Mouse (Mus musculus): ENCODE measurements around the gene D5Ertd579e. TPM values are rescaled to one million over a fixed set of nuclear protein-coding genes. Genes with fewer than 3 reads are reported as not detected.
A peak's percentile ranks its signal among the peaks of the same experiment; 100 is the strongest.

D5Ertd579e gene
- polyA plus RNA-seq, 1 experiment from 2014 or later: 30.2 TPM

DNA sequence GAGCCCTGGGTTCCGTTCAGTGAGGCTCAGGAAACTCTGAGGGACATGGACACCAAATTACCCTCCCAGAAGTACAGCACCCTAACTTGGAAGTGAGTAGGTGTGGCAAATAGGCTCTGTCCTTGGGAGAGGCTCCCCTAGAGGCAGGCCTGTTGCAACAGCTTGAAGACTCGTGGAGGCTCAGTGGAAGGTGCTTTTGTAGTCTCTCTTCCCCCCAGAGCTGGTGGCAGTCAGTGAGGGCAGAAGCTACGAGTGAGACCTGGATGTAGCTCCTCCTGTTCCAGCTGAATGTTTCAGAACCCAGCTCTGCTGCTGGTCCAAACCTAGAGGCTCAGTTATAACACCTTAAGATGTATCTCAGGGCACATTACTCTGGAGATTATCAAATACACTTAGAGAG is 100.7 kb downstream of the D5Ertd579e start:
- no peaks in the 10 kb centered on the region for H3K9me3 ChIP-seq (replicated peaks; ENCODE audit: control insufficient read depth, low read length)
- 33% methylated on average over 3 of the region's 3 CpGs for whole genome bisulfite sequencing
- no peaks in the 10 kb centered on the region for H3K4me1 ChIP-seq (ENCODE audit: control insufficient read depth, insufficient read depth, low read length)
- no peak overlapping the region for H3K27ac ChIP-seq (ENCODE audit: low read depth, low read length)
- H3K27me3 ChIP-seq (replicated peaks; ENCODE audit: control insufficient read depth, insufficient read depth, low read length): no peaks in the 10 kb centered on the region
- no peak for ATAC-seq
- no peak overlapping the region for H3K9ac ChIP-seq (ENCODE audit: low read length)
- H3K4me3 ChIP-seq (ENCODE audit: low read depth, low read length): no peak overlapping the region
- DNase-seq (ENCODE audit: low spot score): no peak
- H3K36me3 ChIP-seq (ENCODE audit: control insufficient read depth, insufficient read depth, low read length): peaks cover 19% of the 10 kb centered on the region
- no peak overlapping the region for H3K4me2 ChIP-seq (ENCODE audit: low read length)

DNA sequence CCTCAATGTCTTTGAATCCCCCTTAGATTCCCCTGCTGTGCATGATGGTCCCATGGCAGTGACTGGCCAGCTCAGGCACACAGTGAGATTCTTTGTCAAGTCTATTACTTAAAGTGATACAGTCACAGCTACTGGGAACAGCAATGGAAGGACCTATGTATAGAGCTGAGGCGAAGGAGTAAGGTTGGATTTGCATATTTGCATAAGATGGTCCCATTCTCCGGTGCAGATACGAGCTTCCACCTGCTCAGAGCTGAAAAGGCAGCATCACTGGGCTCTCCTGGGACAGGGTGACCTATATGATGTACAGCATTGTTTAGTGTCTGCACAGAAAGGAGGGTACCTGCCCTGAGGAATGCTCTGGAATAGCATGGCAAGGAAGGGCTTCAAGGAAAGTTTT is 101.5 kb downstream of the D5Ertd579e start:
- no peak overlapping the region for H3K4me3 ChIP-seq (ENCODE audit: low read depth, low read length)
- WGBS: 82% methylated on average over 3 of the region's 3 CpGs
- peaks cover 12% of the 10 kb centered on the region; the same call in 1 of the 2 replicates for H3K36me3 ChIP-seq (ENCODE audit: control insufficient read depth, insufficient read depth, low read length)
- DNase-seq (ENCODE audit: low spot score): no peak
- no peak overlapping the region for H3K9ac ChIP-seq (ENCODE audit: low read length)
- H3K9me3 ChIP-seq (replicated peaks; ENCODE audit: control insufficient read depth, low read length): no peaks in the 10 kb centered on the region
- no peaks in the 10 kb centered on the region for H3K27me3 ChIP-seq (replicated peaks; ENCODE audit: control insufficient read depth, insufficient read depth, low read length)
- no peaks in the 10 kb centered on the region for H3K4me1 ChIP-seq (ENCODE audit: control insufficient read depth, insufficient read depth, low read length)
- H3K4me2 ChIP-seq (ENCODE audit: low read length): no peak overlapping the region
- no peak overlapping the region for H3K27ac ChIP-seq (ENCODE audit: low read depth, low read length)
- ATAC-seq: no peak

DNA sequence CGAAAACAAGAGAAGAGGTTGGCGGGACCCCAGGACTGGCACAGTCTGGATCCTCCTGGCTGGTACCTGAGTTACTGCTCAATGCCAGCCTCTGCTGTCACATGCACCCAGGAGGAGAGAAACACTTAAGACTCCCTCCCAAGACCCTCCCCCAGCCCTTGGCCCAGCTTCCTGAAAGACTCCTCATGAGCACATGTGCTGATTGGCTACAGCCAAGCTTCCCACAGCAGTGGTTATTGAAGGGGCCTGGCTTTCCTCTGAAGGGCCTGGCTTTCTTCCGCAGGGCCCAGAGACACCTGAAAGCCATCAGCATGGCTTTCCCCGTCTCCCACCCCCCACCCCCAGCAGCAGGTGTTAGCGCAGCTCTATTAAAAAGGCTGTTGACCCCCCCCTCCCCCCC is 102.6 kb downstream of the D5Ertd579e start, which contains the start of gene Tbc1d14:
Gene Tbc1d14 (minus strand): TSS at position 101 of the 400 bp plus-strand sequence.
- Histone ChIP-seq H3K9ac (ENCODE audit: low read length) (no peak within 1 kb of the TSS), H3K9me3 (replicated peaks; ENCODE audit: control insufficient read depth, low read length) (no peaks in the 10 kb centered on the region), H3K27me3 (replicated peaks; ENCODE audit: control insufficient read depth, insufficient read depth, low read length) (no peaks in the 10 kb centered on the region), H3K4me2 (ENCODE audit: low read length) (no peak within 1 kb of the TSS), H3K36me3 (ENCODE audit: control insufficient read depth, insufficient read depth, low read length) (peaks cover under 1% of the 10 kb centered on the region; the same call in 1 of the 2 replicates), H3K4me3 (ENCODE audit: low read depth, low read length) (no peak within 1 kb of the TSS), H3K4me1 (ENCODE audit: control insufficient read depth, insufficient read depth, low read length) (no peaks in the 10 kb centered on the region), H3K27ac (ENCODE audit: low read depth, low read length) (no peak within 1 kb of the TSS)
- 88% methylated on average over 5 of the region's 5 CpGs for WGBS
- ATAC-seq (no peak), DNase-seq (ENCODE audit: low spot score) (no peak)

DNA sequence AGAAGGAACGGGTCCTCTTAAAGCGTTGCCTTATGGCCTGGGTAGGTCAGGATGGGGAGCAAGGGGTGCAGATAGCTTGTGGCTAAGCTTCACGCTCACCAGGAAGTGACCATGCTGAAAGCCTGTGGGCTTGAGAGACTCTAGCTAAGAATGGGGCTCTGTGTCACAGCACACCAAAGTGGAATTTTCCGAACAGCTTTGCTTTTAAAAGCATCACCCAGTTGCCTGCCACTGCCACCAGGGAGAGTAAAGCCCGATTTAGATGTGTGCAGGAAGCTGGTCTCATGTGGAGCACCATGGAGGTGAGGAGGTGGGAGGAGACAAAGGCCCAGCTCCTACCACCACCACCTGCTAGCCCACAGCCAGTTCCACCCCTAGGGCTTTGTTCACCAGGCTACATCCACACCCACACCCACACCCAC is 105.3 kb downstream of the D5Ertd579e start:
- 89% methylated on average over 5 of the region's 5 CpGs for WGBS
- Histone ChIP-seq H3K4me3 (ENCODE audit: low read depth, low read length) (no peak overlapping the region), H3K9me3 (replicated peaks; ENCODE audit: control insufficient read depth, low read length) (no peaks in the 10 kb centered on the region), H3K27me3 (replicated peaks; ENCODE audit: control insufficient read depth, insufficient read depth, low read length) (no peaks in the 10 kb centered on the region), H3K4me1 (ENCODE audit: control insufficient read depth, insufficient read depth, low read length) (no peaks in the 10 kb centered on the region), H3K27ac (ENCODE audit: low read depth, low read length) (no peak overlapping the region), H3K4me2 (ENCODE audit: low read length) (no peak overlapping the region), H3K36me3 (ENCODE audit: control insufficient read depth, insufficient read depth, low read length) (no peaks in the 10 kb centered on the region), H3K9ac (ENCODE audit: low read length) (no peak overlapping the region)
- DNase-seq (ENCODE audit: low spot score) (no peak), ATAC-seq (no peak)

DNA sequence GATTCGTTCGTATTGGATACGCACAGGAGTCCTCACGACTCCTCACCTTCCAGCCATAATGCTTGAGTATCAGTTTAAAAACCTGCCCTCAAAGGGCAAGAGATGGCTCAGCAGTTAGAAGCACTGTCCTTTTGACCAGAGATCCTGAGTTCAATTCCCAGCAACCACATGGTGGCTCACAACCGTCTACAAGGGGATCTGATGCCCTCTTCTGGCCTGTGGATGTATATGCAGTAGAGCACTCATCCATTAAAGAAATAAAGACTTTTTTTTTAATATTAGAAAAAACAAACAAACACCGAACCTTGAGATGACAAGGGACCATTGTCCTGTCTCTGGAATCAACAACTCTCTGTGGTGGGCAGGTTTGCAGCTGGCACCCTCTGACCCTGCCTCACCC is 111.5 kb downstream of the D5Ertd579e start:
- WGBS: 73% methylated on average over 6 of the region's 6 CpGs
- H3K36me3 ChIP-seq (ENCODE audit: control insufficient read depth, insufficient read depth, low read length): no peaks in the 10 kb centered on the region

DNA sequence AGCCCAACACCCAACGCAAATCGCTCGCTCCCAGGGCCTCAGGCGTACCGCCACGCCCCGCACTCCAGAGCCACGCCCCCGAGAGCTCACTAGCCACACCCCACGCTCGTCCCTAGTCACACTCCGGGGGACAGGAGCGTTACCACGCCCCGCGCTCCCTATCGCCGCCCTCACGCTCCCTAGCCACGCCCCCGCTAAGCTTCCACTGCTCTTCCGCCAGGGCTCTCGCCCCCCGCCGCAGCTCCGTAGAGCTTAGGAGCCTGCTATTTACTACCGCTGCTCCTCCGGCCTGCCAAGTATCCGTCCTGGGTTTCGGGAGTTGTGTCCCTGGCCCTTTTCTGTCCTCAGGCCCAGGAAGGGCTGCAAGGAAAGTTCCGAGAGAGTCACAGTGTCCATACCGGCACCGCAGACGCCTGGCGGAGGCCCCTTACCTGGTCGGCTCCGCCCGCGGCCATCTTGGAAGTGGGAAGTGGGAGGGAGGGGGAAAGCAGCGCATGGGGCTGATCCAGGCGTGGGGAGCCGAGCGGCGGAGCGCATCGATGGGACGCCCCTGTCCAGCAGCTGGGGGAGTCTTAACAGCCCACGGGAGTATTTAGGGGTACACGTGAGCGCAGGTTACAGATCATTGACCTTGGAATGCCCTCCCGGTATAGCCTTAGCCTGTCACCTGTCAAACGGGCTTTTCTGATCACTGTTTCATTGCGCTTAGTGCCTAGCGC is 113.7 kb downstream of the D5Ertd579e start:
- Histone ChIP-seq H3K36me3 (ENCODE audit: control insufficient read depth, insufficient read depth, low read length) (no peaks in the 10 kb centered on the region), H3K4me2 (ENCODE audit: low read length) (peak overlapping the region; percentile 86), H3K4me1 (ENCODE audit: control insufficient read depth, insufficient read depth, low read length) (peaks cover 5% of the 10 kb centered on the region; the same call in 1 of the 2 replicates), H3K9me3 (replicated peaks; ENCODE audit: control insufficient read depth, low read length) (no peaks in the 10 kb centered on the region), H3K9ac (ENCODE audit: low read length) (peak overlapping the region; percentile 63), H3K27me3 (replicated peaks; ENCODE audit: control insufficient read depth, insufficient read depth, low read length) (no peaks in the 10 kb centered on the region), H3K27ac (ENCODE audit: low read depth, low read length) (peak overlapping the region; percentile 75), H3K4me3 (ENCODE audit: low read depth, low read length) (peak overlapping the region; percentile 50)
- 2% methylated on average over 54 of the region's 54 CpGs for WGBS
- peak; percentile 99 for DNase-seq (ENCODE audit: low spot score)
- peak; percentile 97 for ATAC-seq

More for the DNA sequence above, 111.5 kb downstream of the D5Ertd579e start:
- no peak for DNase-seq (ENCODE audit: low spot score)
- Histone ChIP-seq H3K27me3 (replicated peaks; ENCODE audit: control insufficient read depth, insufficient read depth, low read length) (no peaks in the 10 kb centered on the region), H3K4me1 (ENCODE audit: control insufficient read depth, insufficient read depth, low read length) (peaks cover 5% of the 10 kb centered on the region; the same call in 1 of the 2 replicates), H3K4me3 (ENCODE audit: low read depth, low read length) (no peak overlapping the region), H3K4me2 (ENCODE audit: low read length) (no peak overlapping the region), H3K27ac (ENCODE audit: low read depth, low read length) (no peak overlapping the region), H3K9me3 (replicated peaks; ENCODE audit: control insufficient read depth, low read length) (no peaks in the 10 kb centered on the region), H3K9ac (ENCODE audit: low read length) (no peak overlapping the region)
- no peak for ATAC-seq

- peak overlapping the region; percentile 50 for H3K4me3 ChIP-seq (ENCODE audit: low read depth, low read length)
- peaks cover 5% of the 10 kb centered on the region; the same call in 1 of the 2 replicates for H3K4me1 ChIP-seq (ENCODE audit: control insufficient read depth, insufficient read depth, low read length)
- H3K36me3 ChIP-seq (ENCODE audit: control insufficient read depth, insufficient read depth, low read length): no peaks in the 10 kb centered on the region
- no peaks in the 10 kb centered on the region for H3K9me3 ChIP-seq (replicated peaks; ENCODE audit: control insufficient read depth, low read length)
- DNase-seq (ENCODE audit: low spot score) (no peak), ATAC-seq (no peak; the same call in 1 of the 2 replicates)
- WGBS: under 1% methylated on average over 38 of the region's 40 CpGs
- peak overlapping the region; percentile 63 for H3K9ac ChIP-seq (ENCODE audit: low read length)
- H3K4me2 ChIP-seq (ENCODE audit: low read length): peak overlapping the region; percentile 86
- H3K27me3 ChIP-seq (replicated peaks; ENCODE audit: control insufficient read depth, insufficient read depth, low read length): no peaks in the 10 kb centered on the region
- H3K27ac ChIP-seq (ENCODE audit: low read depth, low read length): peak overlapping the region; percentile 75; the same call in 1 of the 2 replicates
These were observed 114.4 kb downstream of the D5Ertd579e start for GRCm38 (mm10) chr5:36581259-36581923.

DNA sequence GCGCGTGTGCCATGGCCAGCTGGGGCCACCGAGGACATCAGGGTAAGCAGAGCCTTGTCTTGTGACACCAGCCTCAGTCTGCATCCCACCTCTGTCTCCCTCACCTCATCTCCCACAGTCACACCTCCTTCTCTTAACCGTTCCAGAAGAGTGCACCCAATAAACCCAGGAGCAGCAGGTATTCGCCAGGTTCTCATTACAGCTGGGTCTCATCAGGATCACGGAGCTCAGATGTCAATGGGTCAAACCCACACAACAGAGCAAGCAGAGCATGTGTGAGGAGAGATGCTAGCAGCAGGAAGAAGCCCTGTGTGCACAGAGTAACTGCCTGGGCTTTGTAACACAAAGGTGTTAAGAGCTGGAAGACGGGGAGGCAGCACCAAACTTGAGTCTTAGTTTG is 115.9 kb downstream of the D5Ertd579e start:
- DNase-seq (ENCODE audit: low spot score): no peak
- H3K36me3 ChIP-seq (ENCODE audit: control insufficient read depth, insufficient read depth, low read length): no peaks in the 10 kb centered on the region
- no peaks in the 10 kb centered on the region for H3K9me3 ChIP-seq (replicated peaks; ENCODE audit: control insufficient read depth, low read length)
- 82% methylated on average over 7 of the region's 7 CpGs for WGBS
- no peak overlapping the region for H3K27ac ChIP-seq (ENCODE audit: low read depth, low read length)
- H3K4me2 ChIP-seq (ENCODE audit: low read length): no peak overlapping the region
- peaks cover 5% of the 10 kb centered on the region; the same call in 1 of the 2 replicates for H3K4me1 ChIP-seq (ENCODE audit: control insufficient read depth, insufficient read depth, low read length)
- no peaks in the 10 kb centered on the region for H3K27me3 ChIP-seq (replicated peaks; ENCODE audit: control insufficient read depth, insufficient read depth, low read length)
- no peak overlapping the region for H3K4me3 ChIP-seq (ENCODE audit: low read depth, low read length)
- no peak overlapping the region for H3K9ac ChIP-seq (ENCODE audit: low read length)
- ATAC-seq: no peak

DNA sequence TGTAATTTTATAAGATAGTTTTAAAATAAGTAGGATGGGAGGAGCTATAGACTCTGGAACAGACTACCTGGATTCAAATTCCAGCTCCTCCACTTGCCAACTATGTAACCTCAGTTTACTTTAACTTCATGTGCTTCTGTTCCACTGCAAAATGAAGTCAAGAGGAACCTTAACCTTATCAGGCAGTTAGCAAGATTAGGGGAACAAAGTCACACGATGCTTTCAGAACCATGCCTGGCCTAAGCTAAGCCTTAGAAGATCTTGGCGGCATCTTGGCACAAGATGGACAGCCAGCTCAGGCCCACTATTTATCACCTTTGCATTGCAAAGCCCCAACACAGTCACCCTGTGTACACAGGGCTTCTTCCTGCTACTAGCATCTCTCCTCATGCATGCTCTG is 116.8 kb downstream of the D5Ertd579e start:
- Histone ChIP-seq H3K4me2 (ENCODE audit: low read length) (no peak overlapping the region), H3K9ac (ENCODE audit: low read length) (no peak overlapping the region), H3K36me3 (ENCODE audit: control insufficient read depth, insufficient read depth, low read length) (no peaks in the 10 kb centered on the region), H3K27me3 (replicated peaks; ENCODE audit: control insufficient read depth, insufficient read depth, low read length) (no peaks in the 10 kb centered on the region), H3K9me3 (replicated peaks; ENCODE audit: control insufficient read depth, low read length) (no peaks in the 10 kb centered on the region), H3K4me1 (ENCODE audit: control insufficient read depth, insufficient read depth, low read length) (peaks cover 5% of the 10 kb centered on the region; the same call in 1 of the 2 replicates), H3K27ac (ENCODE audit: low read depth, low read length) (no peak overlapping the region), H3K4me3 (ENCODE audit: low read depth, low read length) (no peak overlapping the region)
- DNase-seq (ENCODE audit: low spot score) (no peak), ATAC-seq (no peak)
- 88% methylated on average over 2 of the region's 2 CpGs for WGBS
